Mouse (Mus musculus) urinary bladder, postnatal 10 days (tissue): ENCODE data around the gene Nmd3.

Source experiments
- DNase-seq: peaks from one replicate; pipeline ENCODE4 v3.0.0; 2022; ENCODE audit warnings: low spot score

Gene Nmd3

GRCm38 (mm10) chr3:69721814-69722186, at the start of gene Nmd3:
Gene Nmd3, plus strand, starts transcription at chr3:69721985.
- peak; percentile 74 for DNase-seq

- DNase-seq: no peak
Observed at GRCm38 (mm10) chr3:69673351-69673750, 48.4 kb upstream of the Nmd3 start.

- no peak for DNase-seq
Observed at GRCm38 (mm10) chr3:69674206-69674605, 47.6 kb upstream of the Nmd3 start.

GRCm38 (mm10) chr3:69689791-69690190, 32.0 kb upstream of the Nmd3 start:
- no peak for DNase-seq

- no peak for DNase-seq
Observed at GRCm38 (mm10) chr3:69690939-69691338, 30.8 kb upstream of the Nmd3 start.

- DNase-seq: no peak
Observed at GRCm38 (mm10) chr3:69699851-69700500, 21.8 kb upstream of the Nmd3 start.

GRCm38 (mm10) chr3:69701905-69702304, 19.9 kb upstream of the Nmd3 start:
- no peak for DNase-seq

GRCm38 (mm10) chr3:69702421-69702820, 19.4 kb upstream of the Nmd3 start:
- no peak for DNase-seq

- no peak for DNase-seq
Observed at GRCm38 (mm10) chr3:69709043-69709929, 12.5 kb upstream of the Nmd3 start.

GRCm38 (mm10) chr3:69711907-69712600, 9.7 kb upstream of the Nmd3 start:
- DNase-seq: no peak

- no peak for DNase-seq
Observed at GRCm38 (mm10) chr3:69717476-69717875, 4.3 kb upstream of the Nmd3 start.

GRCm38 (mm10) chr3:69722187-69722867, 542 bp downstream of the Nmd3 start:
- peak; percentile 11 for DNase-seq

GRCm38 (mm10) chr3:69723161-69723560, 1.4 kb downstream of the Nmd3 start:
- DNase-seq: no peak

GRCm38 (mm10) chr3:69730930-69731329, 9.1 kb downstream of the Nmd3 start:
- no peak for DNase-seq

GRCm38 (mm10) chr3:69733939-69734338, 12.2 kb downstream of the Nmd3 start:
- DNase-seq: no peak

- no peak for DNase-seq
Observed at GRCm38 (mm10) chr3:69755192-69755591, 33.4 kb downstream of the Nmd3 start.

GRCm38 (mm10) chr3:69755968-69756367, 34.2 kb downstream of the Nmd3 start:
- DNase-seq: no peak

- DNase-seq: no peak
Observed at GRCm38 (mm10) chr3:69756499-69756898, 34.7 kb downstream of the Nmd3 start.

- no peak for DNase-seq
Observed at GRCm38 (mm10) chr3:69757456-69757855, 35.7 kb downstream of the Nmd3 start.

GRCm38 (mm10) chr3:69760081-69760480, 38.3 kb downstream of the Nmd3 start:
- DNase-seq: no peak

GRCm38 (mm10) chr3:69761195-69761594, 39.4 kb downstream of the Nmd3 start:
- DNase-seq: no peak

- DNase-seq: no peak
Observed at GRCm38 (mm10) chr3:69762838-69763368, 41.1 kb downstream of the Nmd3 start.
